Mouse (Mus musculus) liver, embryonic 13.5 days (tissue): ENCODE data around the gene Celf2. TPM values are rescaled to one million over a fixed set of nuclear protein-coding genes. Genes with fewer than 3 reads are reported as not detected.

Experiments used
- ATAC-seq: fragments of 200-750 bp; cut with Nextera tagmentation; 2 replicates; pipeline ENCODE4 v1.8.0; 2017; ENCODE audit warnings: low read depth, mild to moderate bottlenecking, moderate number of reproducible peaks, moderate library complexity
- DNase-seq: peaks from one replicate; pipeline ENCODE4 v3.0.0; 2022
- H3K27ac ChIP-seq: fragments of 300-500 bp; sonication (generic); 2 replicates; pipeline ENCODE4 v1.5.1; 2015; ENCODE audit warnings: moderate library complexity, mild to moderate bottlenecking, inconsistent platforms
- H3K27me3 ChIP-seq: fragments of 300-500 bp; sonication (generic); 2 replicates; pipeline ENCODE4 v1.6.1; 2015; ENCODE audit warnings: mild to moderate bottlenecking, inconsistent platforms
- H3K36me3 ChIP-seq: fragments of 300-500 bp; sonication (generic); 2 replicates; pipeline ENCODE4 v1.6.1; 2015; ENCODE audit warnings: mild to moderate bottlenecking, inconsistent platforms
- H3K4me1 ChIP-seq: fragments of 300-500 bp; sonication (generic); replicated peaks from 2 replicates; pipeline ENCODE4 v1.6.1; 2015; ENCODE audit warnings: inconsistent platforms
- H3K4me2 ChIP-seq: fragments of 300-500 bp; sonication (generic); 2 replicates; pipeline ENCODE4 v1.6.1; 2015; ENCODE audit warnings: inconsistent platforms, mild to moderate bottlenecking, moderate library complexity
- H3K4me3 ChIP-seq: fragments of 300-500 bp; sonication (generic); replicated peaks from 2 replicates; pipeline ENCODE4 v1.5.1; 2015; ENCODE audit warnings: mild to moderate bottlenecking, inconsistent platforms
- H3K9ac ChIP-seq: fragments of 300-500 bp; sonication (generic); 2 replicates; pipeline ENCODE4 v1.6.1; 2015; ENCODE audit warnings: mild to moderate bottlenecking, inconsistent platforms
- H3K9me3 ChIP-seq: fragments of 300-500 bp; sonication (generic); replicated peaks from 2 replicates; pipeline ENCODE4 v1.6.1; 2016; ENCODE audit warnings: inconsistent platforms
- WGBS: fragments of 180-500 bp; shearing (Covaris S2); methylation state at CpG from one replicate; pipeline ENCODE4 v1.1.7; 2015; ENCODE audit not compliant: insufficient replicate concordance; 5-methylcytosine and 5-hydroxymethylcytosine counted together
- polyA plus RNA-seq: library from polyadenylated mRNA; unstranded; fragments of >200 nt; fragmentation: Nextera tagmentation; extraction: Ambion mirVana; gene quantifications from 2 replicates; pipeline ENCODE4 v1.2.1, GENCODE M21; 2015

The Celf2 gene
- polyA plus RNA-seq, 1 experiment from 2014 or later: 11.0 TPM

DNA sequence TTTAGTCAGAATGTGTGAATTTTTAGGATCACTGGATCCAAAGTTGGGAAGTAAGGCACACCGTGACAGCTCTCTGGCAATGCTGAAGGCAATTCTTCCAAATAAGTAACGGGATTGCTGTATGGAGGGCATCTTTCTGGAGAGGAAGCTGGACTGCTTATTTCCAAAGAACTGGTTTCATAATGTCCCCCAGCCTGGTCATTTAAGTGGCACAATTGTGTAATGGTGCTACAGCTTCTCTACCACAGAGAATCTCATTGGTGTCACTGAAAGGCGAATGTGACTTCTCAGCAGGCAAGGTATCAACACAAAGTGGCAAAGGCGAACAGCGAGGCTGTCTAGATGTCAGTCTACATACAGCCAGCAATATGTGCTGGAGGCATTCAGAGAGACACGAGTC lies 795.8 kb downstream of the Celf2 start:
- peaks cover 15% of the 10 kb centered on the region; the same call in 1 of the 2 replicates for H3K4me1 ChIP-seq
- H3K4me2 ChIP-seq: no peak overlapping the region
- ATAC-seq: no peak
- no peak overlapping the region for H3K4me3 ChIP-seq
- no peaks in the 10 kb centered on the region for H3K9me3 ChIP-seq
- H3K9ac ChIP-seq: no peak overlapping the region
- H3K27me3 ChIP-seq: no peaks in the 10 kb centered on the region
- no peak overlapping the region for H3K27ac ChIP-seq
- DNase-seq: no peak
- 71% methylated on average over 6 of the region's 6 CpGs for WGBS
- no peaks in the 10 kb centered on the region for H3K36me3 ChIP-seq

- Histone ChIP-seq H3K27ac (no peak overlapping the region), H3K4me3 (no peak overlapping the region), H3K4me1 (peaks cover 17% of the 10 kb centered on the region), H3K9me3 (no peaks in the 10 kb centered on the region), H3K4me2 (peak overlapping the region; percentile 23; the same call in 1 of the 2 replicates), H3K27me3 (no peaks in the 10 kb centered on the region), H3K9ac (no peak overlapping the region), H3K36me3 (no peaks in the 10 kb centered on the region)
- DNase-seq (no peak), ATAC-seq (peak; percentile 70)
- WGBS: 19% methylated on average over 7 of the region's 7 CpGs
These were observed 798.5 kb downstream of the Celf2 start for GRCm38 (mm10) chr2:6710687-6711430.

DNA sequence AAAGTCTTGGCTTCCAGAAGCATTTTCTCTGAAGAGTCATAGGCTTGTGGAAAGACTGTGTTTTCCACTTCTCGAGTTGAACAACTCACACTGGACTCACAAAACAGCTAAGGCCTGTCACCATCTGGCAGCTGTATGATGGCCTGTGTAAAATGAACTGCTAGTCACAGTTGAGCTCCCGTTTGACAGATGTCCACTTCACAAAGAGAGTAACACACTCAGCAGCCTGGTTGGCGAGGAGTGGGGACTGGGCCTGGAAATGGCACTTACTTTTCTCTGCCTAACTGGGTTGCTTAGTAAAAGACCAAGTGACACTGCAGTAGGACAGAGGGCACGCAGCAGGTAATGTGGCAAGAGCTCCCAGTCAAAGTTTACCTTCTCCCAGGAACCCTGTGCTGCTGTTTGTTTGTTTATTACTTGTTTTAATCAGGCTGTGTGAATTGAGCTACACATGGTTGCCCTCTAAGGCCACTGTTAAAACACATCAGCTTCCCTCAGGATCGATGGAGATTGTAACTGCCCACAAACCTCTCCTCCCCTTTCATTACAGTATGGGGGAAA lies 801.3 kb downstream of the Celf2 start:
- H3K27ac ChIP-seq: no peak overlapping the region
- WGBS: 28% methylated on average over 5 of the region's 5 CpGs

GRCm38 (mm10) chr2:6707276-6707675 lies 802.1 kb downstream of the Celf2 start:
- peaks cover 42% of the 10 kb centered on the region for H3K4me1 ChIP-seq
- H3K27me3 ChIP-seq: no peaks in the 10 kb centered on the region
- no peak overlapping the region for H3K4me2 ChIP-seq
- H3K36me3 ChIP-seq: no peaks in the 10 kb centered on the region
- WGBS: 7% methylated on average over 2 of the region's 2 CpGs
- ATAC-seq (no peak), DNase-seq (no peak)
- H3K27ac ChIP-seq: no peak overlapping the region
- no peak overlapping the region for H3K4me3 ChIP-seq
- no peak overlapping the region for H3K9ac ChIP-seq
- H3K9me3 ChIP-seq: no peaks in the 10 kb centered on the region

More for the DNA sequence above, 801.3 kb downstream of the Celf2 start:
- no peak overlapping the region for H3K9ac ChIP-seq
- DNase-seq (no peak), ATAC-seq (no peak)
- H3K9me3 ChIP-seq: no peaks in the 10 kb centered on the region
- no peak overlapping the region for H3K4me3 ChIP-seq
- H3K4me2 ChIP-seq: no peak overlapping the region
- H3K36me3 ChIP-seq: no peaks in the 10 kb centered on the region
- H3K4me1 ChIP-seq: peaks cover 40% of the 10 kb centered on the region
- H3K27me3 ChIP-seq: no peaks in the 10 kb centered on the region

- Histone ChIP-seq H3K4me3 (no peak overlapping the region), H3K27ac (0 out of 2 replicates have a peak overlapping the region, but pooled peaks have one; percentile 39), H3K4me1 (peaks cover 35% of the 10 kb centered on the region), H3K9me3 (no peaks in the 10 kb centered on the region), H3K27me3 (no peaks in the 10 kb centered on the region), H3K4me2 (no peak overlapping the region), H3K9ac (no peak overlapping the region), H3K36me3 (no peaks in the 10 kb centered on the region)
- DNase-seq (no peak), ATAC-seq (no peak)
- 65% methylated on average over 11 of the region's 11 CpGs for WGBS
These were observed 803.2 kb downstream of the Celf2 start for GRCm38 (mm10) chr2:6705929-6706739.

DNA sequence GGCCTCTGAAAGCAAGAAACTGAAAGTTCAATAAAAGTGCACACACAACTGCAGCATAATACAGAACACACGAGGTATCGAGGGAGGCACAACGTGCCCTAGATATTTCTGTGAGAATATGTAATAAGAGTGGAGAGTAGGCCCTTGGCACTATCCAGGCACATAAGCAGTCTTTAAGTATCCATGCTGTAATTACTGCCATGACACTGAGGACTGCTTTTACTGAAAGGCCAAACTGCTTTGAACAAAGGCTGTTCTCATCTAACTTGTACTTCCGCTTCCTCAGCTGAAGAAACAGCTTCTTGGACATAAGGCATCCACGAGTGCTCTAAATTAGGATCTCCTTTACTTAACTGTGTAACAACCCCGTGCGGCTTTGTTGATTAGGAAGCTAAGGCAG lies 803.9 kb downstream of the Celf2 start:
- Histone ChIP-seq H3K9me3 (no peaks in the 10 kb centered on the region), H3K36me3 (no peaks in the 10 kb centered on the region), H3K9ac (no peak overlapping the region), H3K4me2 (no peak overlapping the region), H3K4me1 (peaks cover 34% of the 10 kb centered on the region), H3K27ac (peak overlapping the region; percentile 39; the same call in 1 of the 2 replicates), H3K27me3 (no peaks in the 10 kb centered on the region), H3K4me3 (no peak overlapping the region)
- DNase-seq (no peak), ATAC-seq (no peak)
- 52% methylated on average over 7 of the region's 7 CpGs for WGBS

DNA sequence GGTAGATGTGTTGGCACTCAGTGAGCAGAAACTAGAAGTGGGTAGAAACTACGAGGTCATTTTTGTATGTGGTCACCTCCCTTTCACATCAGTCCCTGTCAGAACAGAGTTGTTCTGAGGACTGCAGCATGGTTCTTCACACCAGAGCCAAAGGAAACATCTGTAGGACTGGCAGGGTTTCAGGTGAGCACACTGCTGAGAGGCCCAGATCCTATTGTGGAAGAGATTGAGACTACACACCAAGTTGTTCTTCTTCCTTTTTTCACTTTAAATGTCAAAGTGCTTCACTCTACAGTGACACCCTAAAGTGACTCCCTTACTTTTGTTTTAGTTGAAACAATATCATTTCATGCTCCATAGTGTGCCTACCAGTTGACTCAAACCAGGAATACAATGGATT lies 804.6 kb downstream of the Celf2 start:
- DNase-seq: no peak
- H3K4me2 ChIP-seq: no peak overlapping the region
- H3K4me3 ChIP-seq: no peak overlapping the region
- no peaks in the 10 kb centered on the region for H3K9me3 ChIP-seq
- ATAC-seq: peak; percentile 5; the same call in 1 of the 2 replicates
- no peak overlapping the region for H3K9ac ChIP-seq
- 30% methylated on average over 1 of the region's 1 CpGs for WGBS
- H3K27ac ChIP-seq: no peak overlapping the region
- no peaks in the 10 kb centered on the region for H3K36me3 ChIP-seq
- H3K4me1 ChIP-seq: peaks cover 31% of the 10 kb centered on the region
- no peaks in the 10 kb centered on the region for H3K27me3 ChIP-seq

DNA sequence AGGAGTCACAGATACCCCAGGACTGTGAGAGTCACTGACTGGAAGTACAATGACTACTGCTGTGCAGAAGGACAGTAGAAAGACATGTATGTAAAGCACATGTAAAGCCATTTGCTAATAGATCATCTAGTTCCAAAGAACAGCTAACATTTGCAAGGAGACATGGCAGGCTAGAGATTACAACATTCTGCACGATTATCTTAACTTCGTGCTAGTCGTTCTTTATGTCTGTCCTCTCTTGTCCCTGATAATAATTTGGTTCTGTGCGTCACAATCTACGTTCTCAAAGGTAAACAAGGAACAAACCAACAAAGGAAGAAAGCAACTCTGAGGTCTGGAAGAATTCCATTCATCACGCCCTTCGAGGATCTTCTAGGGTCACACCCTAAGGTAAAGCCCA lies 805.0 kb downstream of the Celf2 start:
- H3K9me3 ChIP-seq: no peaks in the 10 kb centered on the region
- H3K27ac ChIP-seq: no peak overlapping the region
- 26% methylated on average over 7 of the region's 7 CpGs for WGBS
- no peaks in the 10 kb centered on the region for H3K27me3 ChIP-seq
- H3K4me1 ChIP-seq: peaks cover 31% of the 10 kb centered on the region
- H3K4me3 ChIP-seq: no peak overlapping the region
- no peaks in the 10 kb centered on the region for H3K36me3 ChIP-seq
- ATAC-seq (peak; percentile 47; the same call in 1 of the 2 replicates), DNase-seq (no peak)
- H3K4me2 ChIP-seq: no peak overlapping the region
- H3K9ac ChIP-seq: no peak overlapping the region

- ATAC-seq (no peak), DNase-seq (no peak)
- no peak overlapping the region for H3K27ac ChIP-seq
- H3K27me3 ChIP-seq: no peaks in the 10 kb centered on the region
- no peaks in the 10 kb centered on the region for H3K36me3 ChIP-seq
- no peak overlapping the region for H3K4me3 ChIP-seq
- WGBS: 55% methylated on average over 1 of the region's 1 CpGs
- no peak overlapping the region for H3K4me2 ChIP-seq
- H3K4me1 ChIP-seq: no peaks in the 10 kb centered on the region; the same call in 1 of the 2 replicates
- no peaks in the 10 kb centered on the region for H3K9me3 ChIP-seq
- no peak overlapping the region for H3K9ac ChIP-seq
These were observed 813.0 kb downstream of the Celf2 start for GRCm38 (mm10) chr2:6696326-6696725.

GRCm38 (mm10) chr2:6695353-6695951 lies 813.9 kb downstream of the Celf2 start:
- 37% methylated on average over 4 of the region's 4 CpGs for WGBS
- Histone ChIP-seq H3K9me3 (no peaks in the 10 kb centered on the region), H3K4me3 (no peak overlapping the region), H3K27ac (no peak overlapping the region), H3K4me1 (no peaks in the 10 kb centered on the region; the same call in 1 of the 2 replicates), H3K27me3 (no peaks in the 10 kb centered on the region), H3K4me2 (no peak overlapping the region), H3K36me3 (no peaks in the 10 kb centered on the region), H3K9ac (no peak overlapping the region)
- ATAC-seq (no peak), DNase-seq (no peak)

DNA sequence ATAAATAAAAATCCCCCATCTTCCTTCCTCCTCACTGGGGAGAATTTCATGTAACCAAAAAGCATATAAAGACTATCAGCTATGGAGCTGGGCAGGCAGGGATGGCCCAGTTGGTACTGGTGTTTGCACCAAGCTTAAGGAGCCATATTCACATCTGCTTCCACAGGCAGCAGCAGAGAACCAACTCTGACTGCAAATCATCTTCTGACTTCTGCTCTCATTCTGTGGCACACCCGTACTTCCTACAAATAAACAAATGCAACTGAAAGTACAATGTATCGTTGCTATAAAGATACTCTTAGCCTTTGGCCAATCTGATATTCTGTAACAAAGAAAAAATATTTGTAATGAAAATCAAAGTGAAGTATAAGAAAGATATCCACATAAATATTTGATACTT lies 819.7 kb downstream of the Celf2 start:
- H3K9me3 ChIP-seq: no peaks in the 10 kb centered on the region
- 66% methylated on average over 2 of the region's 2 CpGs for WGBS
- ATAC-seq: no peak
- H3K4me1 ChIP-seq: no peaks in the 10 kb centered on the region
- no peaks in the 10 kb centered on the region for H3K36me3 ChIP-seq
- no peak overlapping the region for H3K9ac ChIP-seq
- no peak overlapping the region for H3K4me3 ChIP-seq
- no peak for DNase-seq
- no peak overlapping the region for H3K4me2 ChIP-seq
- no peaks in the 10 kb centered on the region for H3K27me3 ChIP-seq
- no peak overlapping the region for H3K27ac ChIP-seq
